Mouse (Mus musculus) spleen, postnatal 0 days (tissue): ENCODE results near the gene Eef1e1. TPM values are rescaled to one million over a fixed set of nuclear protein-coding genes. Genes with fewer than 3 reads are reported as not detected.

Source experiments
- polyA plus RNA-seq: library from polyadenylated mRNA; unstranded; fragments of >200 nt; fragmentation: Nextera tagmentation; extraction: Ambion mirVana; gene quantifications from 2 replicates; pipeline ENCODE4 v1.2.1, GENCODE M21; 2015

Gene Eef1e1
- polyA plus RNA-seq, result 48.5 and 50.9 TPM in 2 replicates

GRCm38 (mm10) chr13:38658528-38659280 is at the start of gene Eef1e1:
TSS of gene Eef1e1 (minus strand) at chr13:38659058.

DNA sequence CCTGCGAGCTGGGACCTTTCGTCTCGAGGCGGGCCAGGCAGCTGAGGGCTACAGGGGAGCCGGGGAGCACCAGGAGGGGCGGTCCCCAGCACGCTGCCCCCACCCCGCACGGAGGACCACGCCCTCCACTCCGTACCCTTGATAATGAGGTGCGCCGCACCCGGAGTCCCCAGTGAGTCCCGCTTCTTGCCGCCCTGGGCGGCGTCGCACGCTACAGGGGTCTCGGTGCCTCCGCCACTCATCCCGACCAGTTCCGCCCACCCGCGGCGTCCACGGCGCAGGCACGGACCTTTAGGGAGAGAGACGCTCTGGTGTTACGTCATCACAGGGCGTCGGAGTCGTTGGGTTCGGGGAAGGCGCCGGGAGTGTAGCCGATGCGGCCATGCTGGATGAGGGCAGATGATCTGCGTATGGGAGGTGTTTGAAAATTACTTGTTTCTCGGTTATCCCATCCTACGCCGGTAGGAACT is 24.0 kb downstream of the Eef1e1 start, which contains the start of gene Bloc1s5:
Gene Bloc1s5, minus strand, starts transcription at position 310 of the 470 bp plus-strand sequence.

Other genes starting within 250 kb of the Eef1e1 start
- 62.1 and 74.7 TPM in 2 replicates for gene Txndc5, start 130.2 kb downstream of the Eef1e1 start, polyA plus RNA-seq
- 16.3 and 17.4 TPM in 2 replicates for gene Bloc1s5, start 23.9 kb downstream of the Eef1e1 start, polyA plus RNA-seq